In the genomic region with DNA sequence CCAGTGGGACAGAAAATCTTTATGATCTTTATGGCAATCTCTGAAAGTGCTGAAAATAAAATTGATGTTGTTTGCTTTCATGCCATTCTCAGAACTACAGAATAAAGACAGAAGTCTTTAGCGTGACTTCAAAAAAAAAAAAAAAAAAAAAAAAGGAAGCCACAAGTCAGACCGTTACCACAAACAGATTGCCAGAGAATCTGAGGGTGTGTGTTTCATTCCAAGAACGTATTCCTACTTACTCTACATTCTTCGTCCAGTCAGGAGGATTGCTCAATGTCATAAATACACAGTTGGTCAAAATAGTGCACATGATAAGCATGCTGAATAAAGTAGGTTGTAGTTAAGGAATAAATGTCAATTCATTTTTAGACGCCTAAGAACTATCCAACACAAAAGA, we compare ENCODE assay signal across 27 mouse cellular contexts. TPM values are rescaled to one million over a fixed set of nuclear protein-coding genes. Genes with fewer than 3 reads are reported as not detected.
A peak's percentile ranks its signal among the peaks of the same experiment; 100 is the strongest.
DNase-seq lines count a peak whose midpoint lies in the region; ATAC-seq and TF ChIP-seq lines count a peak whose summit lies in the region.
"Had no signal": no experiment of that assay in that cellular context is flagged by ENCODE, and none has a peak within 500 bp of the region (broad histone marks: within the 10 kb centered on the region; RNA-seq: fewer than 3 reads in every experiment).

No protein-coding gene starts in this region.

- H3K27ac ChIP-seq in CH12.LX (ENCODE audit: insufficient read depth, low read depth): no peak overlapping the region
- no peak overlapping the region for H3K27ac ChIP-seq in forebrain, embryonic 10.5 days
- H3K27ac ChIP-seq: embryonic facial prominence, embryonic 13.5 days; forebrain, embryonic 12.5 days; heart, embryonic 13.5 days; hindbrain, embryonic 12.5 days had no signal

- peak; percentile 64 for DNase-seq in 3134 (ENCODE audit: extremely low read depth, insufficient read length, low spot score)
- no peak for DNase-seq in CH12.LX (ENCODE audit: extremely low read depth)
- DNase-seq in fibroblast of lung, adult 2 months (ENCODE audit: low read depth): peak; percentile 16
- no peak for DNase-seq in cerebellum, postnatal 14 days
- no peak for DNase-seq in T-cell, adult 2 months (ENCODE audit: low spot score)
- no peak for DNase-seq in forebrain, embryonic 10.5 days (ENCODE audit: extremely low spot score, low spot score)
- DNase-seq: adrenal gland, adult 2 months; adrenal gland, postnatal 25 days; B cell, adult 2 months; cerebellum, adult 18-20 months; cerebellum, adult 9-11 months; gastrocnemius, postnatal 14 days; heart, adult 11 months; heart, postnatal 36 days had no signal

- no peak for TF ChIP-seq CTCF in CH12.LX (conservative IDR thresholded peaks at IDR 0.05 in 1 of 2, IDR thresholded peaks at IDR 0.05 in 1 of 2; ENCODE audit: low read depth in 2 of 2, low read length in 2 of 2)

- in situ Hi-C loops in CH12.LX (cut with MboI; ENCODE audit: low pct_ligation_motif_present, low pct_unique_long_range_greater_than_20kb, low sequenced_read_pairs): no loop called here

- TF ChIP-seq EP300 in CH12.LX (IDR thresholded peaks at IDR 0.05; ENCODE audit: low read length): no peak

- no peak for TF ChIP-seq RAD21 in CH12.LX (IDR thresholded peaks at IDR 0.05; ENCODE audit: low read depth, low read length)

- H3K4me2 ChIP-seq in CH12.LX (ENCODE audit: insufficient read depth, low read depth, poor library complexity, severe bottlenecking): no peak overlapping the region
- H3K4me2 ChIP-seq: embryonic facial prominence, embryonic 13.5 days; forebrain, embryonic 12.5 days; heart, embryonic 13.5 days; hindbrain, embryonic 12.5 days had no signal

- H3K9ac ChIP-seq in CH12.LX (ENCODE audit: insufficient read depth, low read depth): no peak overlapping the region
- H3K9ac ChIP-seq: embryonic facial prominence, embryonic 13.5 days; forebrain, embryonic 12.5 days; heart, embryonic 13.5 days; hindbrain, embryonic 12.5 days had no signal

- no peaks in the 10 kb centered on the region for H3K36me3 ChIP-seq in CH12.LX (replicated peaks in 1 of 2; ENCODE audit: control insufficient read depth in 1 of 2, insufficient read depth in 1 of 2, low read length in 1 of 2)
- H3K36me3 ChIP-seq in forebrain, embryonic 10.5 days (replicated peaks): no peaks in the 10 kb centered on the region
- H3K36me3 ChIP-seq: embryonic facial prominence, embryonic 13.5 days; heart, embryonic 13.5 days; hindbrain, embryonic 12.5 days had no signal

- H3K27me3 ChIP-seq in CH12.LX (replicated peaks): no peaks in the 10 kb centered on the region
- no peaks in the 10 kb centered on the region for H3K27me3 ChIP-seq in forebrain, embryonic 10.5 days (ENCODE audit: poor library complexity, severe bottlenecking)
- H3K27me3 ChIP-seq: embryonic facial prominence, embryonic 13.5 days; forebrain, embryonic 12.5 days; heart, embryonic 13.5 days; hindbrain, embryonic 12.5 days had no signal

- H3K4me3 ChIP-seq in CH12.LX (replicated peaks in 1 of 3; ENCODE audit: low read depth in 2 of 3, low read length in 2 of 3, poor library complexity in 1 of 3): no peak overlapping the region
- H3K4me3 ChIP-seq in forebrain, embryonic 10.5 days: no peak overlapping the region
- H3K4me3 ChIP-seq: embryonic facial prominence, embryonic 13.5 days; erythroblast, embryonic 14.5 days; forebrain, embryonic 12.5 days; heart, embryonic 13.5 days; hindbrain, embryonic 12.5 days had no signal

- no peaks in the 10 kb centered on the region for H3K9me3 ChIP-seq in CH12.LX (replicated peaks; ENCODE audit: low read length)
- no peaks in the 10 kb centered on the region for H3K9me3 ChIP-seq in forebrain, embryonic 10.5 days
- H3K9me3 ChIP-seq: embryonic facial prominence, embryonic 13.5 days; forebrain, embryonic 12.5 days; heart, embryonic 13.5 days; hindbrain, embryonic 12.5 days had no signal

- dilution Hi-C loops in CH12.LX (cut with MboI; ENCODE audit: extremely low pct_ligation_motif_present, extremely low pct_unique_long_range_greater_than_20kb, low sequenced_read_pairs): no loop called here

- no peak for TF ChIP-seq POLR2A in CH12.LX (IDR thresholded peaks at IDR 0.05; ENCODE audit: low read depth, low read length)

- 84% methylated on average over 5 of the region's 5 CpGs for WGBS in forebrain, embryonic 10.5 days

- H3K79me2 ChIP-seq in CH12.LX (replicated peaks; ENCODE audit: control insufficient read depth, extremely low read depth, insufficient read depth, poor library complexity, severe bottlenecking): no peaks in the 10 kb centered on the region

- peak; percentile 87 for ATAC-seq in megakaryocyte progenitor cell, adult 5-6 weeks (replicated peaks; ENCODE audit: poor library complexity)
- ATAC-seq: activated CD4-positive, CD25-positive, alpha-beta regulatory T cell, adult 4 months; CD4-positive, CD25-positive, alpha-beta regulatory T cell, adult 4 months; forebrain, embryonic 16.5 days; hindbrain, embryonic 16.5 days; inflammation-experienced regulatory T-cells, adult 6 months; intestine, postnatal 0 days had no signal

- H3K4me1 ChIP-seq in CH12.LX (ENCODE audit: control insufficient read depth in 1 of 2, insufficient read depth in 2 of 2): peaks cover 0 to 21% of the 10 kb centered on the region in 2 experiments; a peak in 2 of 4 replicates
- H3K4me1 ChIP-seq in forebrain, embryonic 10.5 days: no peaks in the 10 kb centered on the region
- H3K4me1 ChIP-seq: embryonic facial prominence, embryonic 13.5 days; forebrain, embryonic 12.5 days; heart, embryonic 13.5 days; hindbrain, embryonic 12.5 days had no signal

TF ChIP-seq in CH12.LX, 34 proteins besides CTCF, POLR2A, EP300 and RAD21:
- TF ChIP-seq UBTF (IDR thresholded peaks at IDR 0.05; ENCODE audit: low read depth, low read length) (no peak), ZNF384 (IDR thresholded peaks at IDR 0.05; ENCODE audit: low read depth, low read length) (peak; percentile 92), CHD2 (IDR thresholded peaks at IDR 0.05; ENCODE audit: low read length) (no peak), ZC3H11A (IDR thresholded peaks at IDR 0.05; ENCODE audit: low read depth, low read length) (no peak), HCFC1 (IDR thresholded peaks at IDR 0.05; ENCODE audit: low read depth, low read length) (no peak), GABPA (IDR thresholded peaks at IDR 0.05; ENCODE audit: insufficient replicate concordance, low read depth, low read length) (no peak), POLR2AphosphoS2 (IDR thresholded peaks at IDR 0.05; ENCODE audit: low read depth, low read length) (no peak), TBP (conservative IDR thresholded peaks at IDR 0.05; ENCODE audit: low read depth, low read length) (no peak)

RNA-seq across cellular contexts. Expression of a gene that starts 38.3 kb away (rescaled TPM):
- 0.04 and 0.13 TPM in 2 replicates for total RNA-seq in CH12.LX (2012; rRNA removed)
- 0.23 and 0.24 TPM in 2 replicates for total RNA-seq in CH12.LX (2014; rRNA removed)
- 0.33 and 0.63 TPM in 2 replicates for polyA plus RNA-seq in CH12.LX (2012; ENCODE audit: insufficient read length, low read depth)
- not detected in 2 replicates for total RNA-seq in megakaryocyte progenitor cell, adult 5-6 weeks (2015)
- total RNA-seq in megakaryocyte progenitor cell, adult 5-6 weeks (2017): not detected in 2 replicates
- polyA plus RNA-seq in forebrain, embryonic 10.5 days (2016; fragmentation: Nextera tagmentation; extraction: Ambion mirVana): 2.6 and 5.4 TPM in 2 replicates
- total RNA-seq: MEL had no signal
- polyA plus RNA-seq: erythroblast, embryonic 14.5 days; inflammation-experienced regulatory T-cells, adult 6 months had no signal

Comparison
In these comparisons a context has a peak if more than half of its experiments do, and no peak if none do; other contexts are left out.
1. DNase-seq: peak in 3134 (single experiment) and fibroblast of lung, adult 2 months (single experiment); none in CH12.LX (single experiment), cerebellum, postnatal 14 days (0 of 2), T-cell, adult 2 months (single experiment) and forebrain, embryonic 10.5 days (single experiment).